Mouse (Mus musculus) intestine, embryonic 14.5 days (tissue): ENCODE data around the gene Rptor. TPM values are rescaled to one million over a fixed set of nuclear protein-coding genes. Genes with fewer than 3 reads are reported as not detected.
A peak's percentile ranks its signal among the peaks of the same experiment; 100 is the strongest.

ENCODE experiments used
- ATAC-seq: fragments of 200-750 bp; cut with Nextera tagmentation; replicated peaks from 2 replicates; pipeline ENCODE4 v1.8.0; 2017; ENCODE audit warnings: low read depth, moderate number of reproducible peaks, moderate TSS enrichment, moderate library complexity; ENCODE audit not compliant: low FRiP score, low TSS enrichment
- DNase-seq: peaks from one replicate; pipeline ENCODE4 v3.0.0-alpha.2; 2018; ENCODE audit warnings: low spot score
- H3K27ac ChIP-seq: fragments of 300-500 bp; sonication (generic); 2 replicates; pipeline ENCODE4 v1.5.1; 2014; ENCODE audit warnings: low read depth, mild to moderate bottlenecking, control low read depth
- H3K27me3 ChIP-seq: fragments of 300-500 bp; sonication (generic); replicated peaks from 2 replicates; pipeline ENCODE4 v1.6.1; 2014; ENCODE audit warnings: low read length, control low read depth; ENCODE audit not compliant: control insufficient read depth, insufficient read depth
- H3K36me3 ChIP-seq: fragments of 300-500 bp; sonication (generic); 2 replicates; pipeline ENCODE4 v1.6.1; 2014; ENCODE audit warnings: low read length, control low read depth; ENCODE audit not compliant: control insufficient read depth, insufficient read depth
- H3K4me1 ChIP-seq: fragments of 300-500 bp; sonication (generic); replicated peaks from 2 replicates; pipeline ENCODE4 v1.6.1; 2014; ENCODE audit warnings: low read length, control low read depth, mixed read lengths; ENCODE audit not compliant: control insufficient read depth, insufficient read depth
- H3K4me2 ChIP-seq: fragments of 300-500 bp; sonication (generic); 2 replicates; pipeline ENCODE4 v1.6.1; 2014; ENCODE audit warnings: low read length
- H3K4me3 ChIP-seq: fragments of 300-500 bp; sonication (generic); 2 replicates; pipeline ENCODE4 v1.5.1; 2014; ENCODE audit warnings: low read depth, low read length, control low read depth, mixed read lengths
- H3K9ac ChIP-seq: fragments of 300-500 bp; sonication (generic); 2 replicates; pipeline ENCODE4 v1.6.1; 2014; ENCODE audit warnings: mild to moderate bottlenecking, low read length
- H3K9me3 ChIP-seq: fragments of 300-500 bp; sonication (generic); 2 replicates; pipeline ENCODE4 v1.6.1; 2016; ENCODE audit warnings: low read length, control low read depth; ENCODE audit not compliant: control insufficient read depth
- WGBS: fragments of 180-500 bp; shearing (Covaris S2); extraction: QIAGEN DNeasy Blood & Tissue Kit; methylation state at CpG from one replicate; pipeline ENCODE4 v1.1.7; 2014; 5-methylcytosine and 5-hydroxymethylcytosine counted together
- polyA plus RNA-seq: library from polyadenylated mRNA; unstranded; fragments of >200 nt; fragmentation: Nextera tagmentation; extraction: Ambion mirVana; gene quantifications from 2 replicates; pipeline ENCODE4 v1.2.1, GENCODE M21; 2014

Rptor gene
- polyA plus RNA-seq, 1 experiment from 2014 or later: 12.9 TPM

- ATAC-seq: no peak
Observed at GRCm38 (mm10) chr11:119680735-119681134, 78.0 kb downstream of the Rptor start.

GRCm38 (mm10) chr11:119682285-119682684 is 79.6 kb downstream of the Rptor start:
- H3K27ac ChIP-seq: no peak overlapping the region
- no peak for ATAC-seq
- peaks cover 45% of the 10 kb centered on the region for H3K4me1 ChIP-seq
- H3K36me3 ChIP-seq: no peaks in the 10 kb centered on the region
- no peak overlapping the region for H3K4me3 ChIP-seq
- no peaks in the 10 kb centered on the region for H3K27me3 ChIP-seq
- WGBS: 68% methylated on average over 2 of the region's 2 CpGs
- H3K9ac ChIP-seq: no peak overlapping the region
- no peak overlapping the region for H3K4me2 ChIP-seq
- no peaks in the 10 kb centered on the region for H3K9me3 ChIP-seq
- no peak for DNase-seq

More at GRCm38 (mm10) chr11:119680735-119681134, 78.0 kb downstream of the Rptor start:
- Histone ChIP-seq H3K9me3 (no peaks in the 10 kb centered on the region), H3K4me1 (peaks cover 51% of the 10 kb centered on the region), H3K27ac (no peak overlapping the region), H3K9ac (no peak overlapping the region), H3K27me3 (no peaks in the 10 kb centered on the region), H3K36me3 (no peaks in the 10 kb centered on the region), H3K4me2 (no peak overlapping the region), H3K4me3 (no peak overlapping the region)
- DNase-seq: no peak
- WGBS: 64% methylated on average over 2 of the region's 2 CpGs

- H3K36me3 ChIP-seq: no peaks in the 10 kb centered on the region
- no peaks in the 10 kb centered on the region for H3K9me3 ChIP-seq
- no peak for ATAC-seq
- no peak overlapping the region for H3K4me2 ChIP-seq
- no peak overlapping the region for H3K9ac ChIP-seq
- DNase-seq: no peak
- H3K27me3 ChIP-seq: no peaks in the 10 kb centered on the region
- no peak overlapping the region for H3K4me3 ChIP-seq
- 44% methylated on average over 2 of the region's 2 CpGs for WGBS
- H3K27ac ChIP-seq: no peak overlapping the region
- H3K4me1 ChIP-seq: peaks cover 45% of the 10 kb centered on the region
Observed at GRCm38 (mm10) chr11:119683796-119684195, 81.1 kb downstream of the Rptor start.

- 0 out of 2 replicates have a peak overlapping the region, but pooled peaks have one; percentile 5 for H3K4me2 ChIP-seq
- H3K9ac ChIP-seq: no peak overlapping the region
- no peaks in the 10 kb centered on the region for H3K9me3 ChIP-seq
- H3K27ac ChIP-seq: peak overlapping the region; percentile 24; the same call in 1 of the 2 replicates
- ATAC-seq (no peak), DNase-seq (no peak)
- 28% methylated on average over 5 of the region's 5 CpGs for WGBS
- no peak overlapping the region for H3K4me3 ChIP-seq
- H3K4me1 ChIP-seq: peaks cover 45% of the 10 kb centered on the region
- H3K27me3 ChIP-seq: no peaks in the 10 kb centered on the region
- H3K36me3 ChIP-seq: no peaks in the 10 kb centered on the region
Observed at GRCm38 (mm10) chr11:119685477-119685876, 82.8 kb downstream of the Rptor start.

- no peak for ATAC-seq
- WGBS: 63% methylated on average over 2 of the region's 2 CpGs
- peak overlapping the region; percentile 24; the same call in 1 of the 2 replicates for H3K27ac ChIP-seq
Observed at GRCm38 (mm10) chr11:119685910-119686659, 83.4 kb downstream of the Rptor start.

GRCm38 (mm10) chr11:119687316-119687715 is 84.6 kb downstream of the Rptor start:
- no peak overlapping the region for H3K4me3 ChIP-seq
- ATAC-seq: no peak
- H3K27ac ChIP-seq: no peak overlapping the region
- no peak overlapping the region for H3K9ac ChIP-seq
- H3K4me1 ChIP-seq: peaks cover 35% of the 10 kb centered on the region
- no peak for DNase-seq
- no peak overlapping the region for H3K4me2 ChIP-seq
- H3K9me3 ChIP-seq: no peaks in the 10 kb centered on the region
- H3K27me3 ChIP-seq: no peaks in the 10 kb centered on the region
- 69% methylated on average over 3 of the region's 3 CpGs for WGBS
- H3K36me3 ChIP-seq: no peaks in the 10 kb centered on the region

More at GRCm38 (mm10) chr11:119685910-119686659, 83.4 kb downstream of the Rptor start:
- Histone ChIP-seq H3K36me3 (no peaks in the 10 kb centered on the region), H3K4me1 (peaks cover 43% of the 10 kb centered on the region), H3K9ac (no peak overlapping the region), H3K4me2 (0 out of 2 replicates have a peak overlapping the region, but pooled peaks have one; percentile 5), H3K4me3 (no peak overlapping the region), H3K27me3 (no peaks in the 10 kb centered on the region), H3K9me3 (no peaks in the 10 kb centered on the region)
- no peak for DNase-seq

- ATAC-seq: no peak
- H3K9me3 ChIP-seq: no peaks in the 10 kb centered on the region
- H3K4me2 ChIP-seq: no peak overlapping the region
- H3K27ac ChIP-seq: no peak overlapping the region
- H3K36me3 ChIP-seq: no peaks in the 10 kb centered on the region
- peaks cover 38% of the 10 kb centered on the region for H3K4me1 ChIP-seq
- no peak overlapping the region for H3K4me3 ChIP-seq
- no peak overlapping the region for H3K9ac ChIP-seq
- H3K27me3 ChIP-seq: no peaks in the 10 kb centered on the region
- DNase-seq: no peak
Observed at GRCm38 (mm10) chr11:119687966-119688365, 85.3 kb downstream of the Rptor start.

GRCm38 (mm10) chr11:119689936-119690335 is 87.2 kb downstream of the Rptor start:
- no peak for DNase-seq
- no peaks in the 10 kb centered on the region for H3K9me3 ChIP-seq
- peaks cover 27% of the 10 kb centered on the region for H3K4me1 ChIP-seq
- H3K9ac ChIP-seq: no peak overlapping the region
- 76% methylated on average over 3 of the region's 3 CpGs for WGBS
- no peak overlapping the region for H3K4me2 ChIP-seq
- no peak overlapping the region for H3K27ac ChIP-seq
- no peak for ATAC-seq
- H3K4me3 ChIP-seq: no peak overlapping the region
- no peaks in the 10 kb centered on the region for H3K27me3 ChIP-seq
- H3K36me3 ChIP-seq: no peaks in the 10 kb centered on the region
